Mouse (Mus musculus) midbrain, embryonic 12.5 days (tissue): ENCODE measurements around the gene Chrne. TPM values are rescaled to one million over a fixed set of nuclear protein-coding genes. Genes with fewer than 3 reads are reported as not detected.

Experiments used
- ATAC-seq: fragments of 200-750 bp; cut with Nextera tagmentation; 2 replicates; pipeline ENCODE4 v1.8.0; 2017; ENCODE audit warnings: low read depth, moderate TSS enrichment, moderate library complexity; ENCODE audit not compliant: low FRiP score
- H3K27ac ChIP-seq: fragments of 300-500 bp; sonication (generic); replicated peaks from 2 replicates; pipeline ENCODE4 v1.5.1; 2016; ENCODE audit warnings: mild to moderate bottlenecking
- H3K27me3 ChIP-seq: fragments of 300-500 bp; sonication (generic); 2 replicates; pipeline ENCODE4 v1.6.1; 2016; ENCODE audit warnings: mild to moderate bottlenecking
- H3K36me3 ChIP-seq: fragments of 300-500 bp; sonication (generic); 2 replicates; pipeline ENCODE4 v1.6.1; 2016
- H3K4me1 ChIP-seq: fragments of 300-500 bp; sonication (generic); 2 replicates; pipeline ENCODE4 v1.6.1; 2016
- H3K4me2 ChIP-seq: fragments of 300-500 bp; sonication (generic); replicated peaks from 2 replicates; pipeline ENCODE4 v1.6.1; 2016; ENCODE audit warnings: mild to moderate bottlenecking, moderate library complexity
- H3K4me3 ChIP-seq: fragments of 300-500 bp; sonication (generic); 2 replicates; pipeline ENCODE4 v1.5.1; 2016; ENCODE audit warnings: mild to moderate bottlenecking
- H3K9ac ChIP-seq: fragments of 300-500 bp; sonication (generic); replicated peaks from 2 replicates; pipeline ENCODE4 v1.6.1; 2016; ENCODE audit warnings: mild to moderate bottlenecking, moderate library complexity
- H3K9me3 ChIP-seq: fragments of 300-500 bp; sonication (generic); 2 replicates; pipeline ENCODE4 v1.6.1; 2016; ENCODE audit warnings: mild to moderate bottlenecking
- WGBS: fragments of 180-500 bp; shearing (Covaris S2); methylation state at CpG from one replicate; pipeline ENCODE4 v1.1.7; 2016; 5-methylcytosine and 5-hydroxymethylcytosine counted together
- polyA plus RNA-seq: library from polyadenylated mRNA; unstranded; fragments of >200 nt; fragmentation: Nextera tagmentation; extraction: Ambion mirVana; gene quantifications from 2 replicates; pipeline ENCODE4 v1.2.1, GENCODE M21; 2016

Chrne gene
- polyA plus RNA-seq, 1 experiment from 2014 or later, result 0.32 TPM

DNA sequence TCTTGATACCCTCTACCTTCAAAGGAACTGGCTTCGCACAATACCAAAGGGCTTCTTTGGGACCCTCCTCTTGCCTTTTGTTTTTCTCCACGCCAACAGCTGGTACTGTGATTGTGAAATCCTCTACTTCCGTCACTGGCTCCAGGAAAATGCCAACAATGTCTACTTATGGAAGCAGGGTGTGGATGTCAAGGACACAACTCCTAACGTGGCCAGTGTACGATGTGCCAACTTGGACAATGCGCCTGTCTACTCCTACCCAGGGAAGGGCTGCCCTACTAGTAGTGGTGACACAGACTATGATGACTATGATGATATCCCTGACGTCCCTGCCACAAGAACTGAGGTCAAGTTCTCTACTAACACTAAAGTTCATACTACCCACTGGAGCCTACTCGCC lies 21.0 kb upstream of the Chrne start:
- Histone ChIP-seq H3K9me3 (no peaks in the 10 kb centered on the region), H3K27ac (no peak overlapping the region), H3K9ac (no peak overlapping the region), H3K4me2 (no peak overlapping the region), H3K4me3 (no peak overlapping the region), H3K4me1 (peaks cover 5% of the 10 kb centered on the region), H3K27me3 (no peaks in the 10 kb centered on the region), H3K36me3 (peaks cover 14% of the 10 kb centered on the region)
- 86% methylated on average over 8 of the region's 8 CpGs for WGBS
- no peak for ATAC-seq

GRCm38 (mm10) chr11:70638714-70639278 lies 19.8 kb upstream of the Chrne start, which contains the start of gene Gp1ba:
Gene Gp1ba (plus strand): TSS chr11:70639122.
- Histone ChIP-seq H3K4me1 (no peaks in the 10 kb centered on the region), H3K27me3 (no peaks in the 10 kb centered on the region), H3K36me3 (0 out of 2 replicates have a peak, but pooled peaks cover 3% of the 10 kb centered on the region), H3K4me3 (no peak within 1 kb of the TSS), H3K9me3 (no peaks in the 10 kb centered on the region), H3K27ac (no peak within 1 kb of the TSS), H3K9ac (no peak within 1 kb of the TSS), H3K4me2 (no peak within 1 kb of the TSS)
- ATAC-seq, result no peak
- 56% methylated on average over 5 of the region's 5 CpGs for WGBS

DNA sequence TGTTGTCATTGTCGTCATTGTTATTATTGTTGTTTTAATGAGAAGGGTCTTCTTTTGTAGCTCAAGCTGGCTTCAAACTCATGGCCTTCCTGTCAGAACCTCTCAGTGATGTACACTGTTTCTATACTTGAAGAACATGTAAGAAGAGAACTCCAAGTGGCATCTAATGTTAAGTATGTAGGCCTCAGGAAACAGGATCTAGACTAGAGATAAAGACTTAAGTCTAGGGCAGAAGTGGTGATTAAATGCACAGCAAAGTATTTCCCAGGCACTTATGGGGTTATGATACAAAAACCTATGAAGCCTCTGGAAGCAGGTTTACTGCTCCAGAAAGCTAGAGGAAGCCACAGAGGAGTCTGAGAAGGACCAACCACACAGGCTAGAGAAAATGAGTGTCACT lies 19.3 kb upstream of the Chrne start:
- Histone ChIP-seq H3K4me3 (no peak overlapping the region), H3K27me3 (no peaks in the 10 kb centered on the region), H3K27ac (no peak overlapping the region), H3K4me2 (no peak overlapping the region), H3K4me1 (no peaks in the 10 kb centered on the region), H3K9ac (no peak overlapping the region), H3K9me3 (no peaks in the 10 kb centered on the region), H3K36me3 (0 out of 2 replicates have a peak, but pooled peaks cover 3% of the 10 kb centered on the region)
- WGBS, result 94% methylated on average over 1 of the region's 1 CpGs
- no peak for ATAC-seq

DNA sequence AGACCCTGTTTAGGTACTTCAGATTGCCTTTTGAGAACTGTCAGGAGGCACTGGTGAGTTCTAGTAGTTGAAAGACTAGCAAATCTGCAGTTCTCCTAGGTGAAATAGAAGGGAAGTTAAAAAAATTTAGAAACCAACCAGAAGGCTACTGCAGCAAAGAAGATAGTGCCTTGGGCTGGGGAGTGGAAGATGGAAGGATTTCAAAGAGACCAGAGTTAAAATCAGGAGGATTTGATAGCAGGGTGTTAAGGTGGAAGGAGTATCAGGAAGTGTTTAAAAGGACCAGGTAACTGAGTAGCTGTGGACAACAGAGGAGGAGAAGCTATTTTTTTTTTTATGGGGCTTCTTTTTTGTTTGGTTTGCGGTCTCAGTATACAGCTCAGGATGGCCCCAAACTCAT lies 18.7 kb upstream of the Chrne start:
- 88% methylated on average over 1 of the region's 1 CpGs for WGBS
- Histone ChIP-seq H3K4me3 (no peak overlapping the region), H3K36me3 (no peaks in the 10 kb centered on the region), H3K27ac (no peak overlapping the region), H3K9me3 (no peaks in the 10 kb centered on the region), H3K9ac (no peak overlapping the region), H3K4me1 (no peaks in the 10 kb centered on the region), H3K4me2 (no peak overlapping the region), H3K27me3 (no peaks in the 10 kb centered on the region)
- ATAC-seq, result no peak

GRCm38 (mm10) chr11:70635601-70636000 lies 16.6 kb upstream of the Chrne start:
- Histone ChIP-seq H3K36me3 (no peaks in the 10 kb centered on the region), H3K4me2 (no peak overlapping the region), H3K4me3 (no peak overlapping the region), H3K4me1 (no peaks in the 10 kb centered on the region), H3K27me3 (no peaks in the 10 kb centered on the region), H3K9me3 (no peaks in the 10 kb centered on the region), H3K9ac (no peak overlapping the region), H3K27ac (no peak overlapping the region)
- 84% methylated on average over 4 of the region's 4 CpGs for WGBS
- ATAC-seq, result no peak

DNA sequence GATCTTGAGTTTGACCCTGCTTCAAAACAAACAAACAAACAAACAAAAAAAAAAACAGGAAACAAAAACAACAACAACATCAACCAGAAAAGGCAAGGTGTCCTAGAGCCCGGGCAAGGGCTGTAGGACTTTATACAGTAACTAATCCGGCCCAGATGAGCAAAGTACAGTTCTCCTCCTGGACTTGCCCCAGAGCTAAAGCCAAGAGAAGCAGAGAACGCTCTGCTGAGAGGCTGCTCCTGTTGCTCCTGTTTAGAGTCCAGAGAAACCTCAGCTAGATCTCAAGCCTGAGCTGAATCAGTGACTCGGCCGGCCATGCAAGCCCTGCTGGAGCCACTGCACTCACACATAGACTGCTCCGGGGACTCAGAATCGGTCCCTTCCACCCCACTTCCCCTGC lies 11.1 kb upstream of the Chrne start:
- Histone ChIP-seq H3K9me3 (no peaks in the 10 kb centered on the region), H3K4me2 (no peak overlapping the region), H3K9ac (no peak overlapping the region), H3K27ac (no peak overlapping the region), H3K4me3 (no peak overlapping the region), H3K27me3 (no peaks in the 10 kb centered on the region; the same call in 1 of the 2 replicates), H3K4me1 (no peaks in the 10 kb centered on the region), H3K36me3 (no peaks in the 10 kb centered on the region)
- no peak for ATAC-seq
- 69% methylated on average over 7 of the region's 7 CpGs for WGBS

- Histone ChIP-seq H3K36me3 (no peaks in the 10 kb centered on the region), H3K4me2 (no peak overlapping the region), H3K9ac (no peak overlapping the region), H3K9me3 (no peaks in the 10 kb centered on the region), H3K4me1 (no peaks in the 10 kb centered on the region), H3K4me3 (no peak overlapping the region), H3K27me3 (no peaks in the 10 kb centered on the region; the same call in 1 of the 2 replicates), H3K27ac (no peak overlapping the region)
- WGBS, result 60% methylated on average over 5 of the region's 5 CpGs
- ATAC-seq, result no peak
Measured at GRCm38 (mm10) chr11:70629557-70629956, 10.5 kb upstream of the Chrne start.

DNA sequence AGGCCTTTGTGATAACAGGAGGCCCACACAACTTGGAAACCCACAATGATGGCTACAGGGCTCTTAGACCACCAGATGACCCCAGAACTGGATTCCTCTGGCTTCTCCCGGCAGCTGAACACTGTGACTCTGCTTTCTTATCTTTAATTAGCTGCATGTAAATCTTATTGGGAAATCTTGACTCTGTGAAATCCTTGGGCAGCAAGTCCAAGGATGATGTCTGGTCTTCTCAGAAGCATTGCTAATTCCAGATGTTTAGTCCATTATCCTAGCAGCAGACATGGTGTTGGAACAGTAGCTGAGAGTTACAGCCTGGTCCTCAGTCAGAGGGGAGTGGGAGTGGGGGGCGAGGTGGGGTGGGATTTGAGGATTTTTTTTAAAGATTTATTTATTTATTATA lies 9.4 kb upstream of the Chrne start:
- no peak overlapping the region for H3K27ac ChIP-seq
- ATAC-seq, result no peak
- 82% methylated on average over 2 of the region's 2 CpGs for WGBS
- no peak overlapping the region for H3K9ac ChIP-seq
- no peaks in the 10 kb centered on the region for H3K4me1 ChIP-seq
- peaks cover 4% of the 10 kb centered on the region; the same call in 1 of the 2 replicates for H3K27me3 ChIP-seq
- no peak overlapping the region for H3K4me2 ChIP-seq
- H3K4me3 ChIP-seq, result no peak overlapping the region
- H3K9me3 ChIP-seq, result no peaks in the 10 kb centered on the region
- H3K36me3 ChIP-seq, result no peaks in the 10 kb centered on the region

- no peak overlapping the region for H3K4me2 ChIP-seq
- no peak overlapping the region for H3K9ac ChIP-seq
- no peaks in the 10 kb centered on the region for H3K36me3 ChIP-seq
- no peak overlapping the region for H3K27ac ChIP-seq
- H3K4me3 ChIP-seq, result no peak overlapping the region
- 70% methylated on average over 4 of the region's 4 CpGs for WGBS
- no peaks in the 10 kb centered on the region for H3K4me1 ChIP-seq
- H3K9me3 ChIP-seq, result no peaks in the 10 kb centered on the region
- no peak for ATAC-seq
- H3K27me3 ChIP-seq, result peaks cover 4% of the 10 kb centered on the region; the same call in 1 of the 2 replicates
Measured at GRCm38 (mm10) chr11:70626877-70627276, 7.9 kb upstream of the Chrne start.

DNA sequence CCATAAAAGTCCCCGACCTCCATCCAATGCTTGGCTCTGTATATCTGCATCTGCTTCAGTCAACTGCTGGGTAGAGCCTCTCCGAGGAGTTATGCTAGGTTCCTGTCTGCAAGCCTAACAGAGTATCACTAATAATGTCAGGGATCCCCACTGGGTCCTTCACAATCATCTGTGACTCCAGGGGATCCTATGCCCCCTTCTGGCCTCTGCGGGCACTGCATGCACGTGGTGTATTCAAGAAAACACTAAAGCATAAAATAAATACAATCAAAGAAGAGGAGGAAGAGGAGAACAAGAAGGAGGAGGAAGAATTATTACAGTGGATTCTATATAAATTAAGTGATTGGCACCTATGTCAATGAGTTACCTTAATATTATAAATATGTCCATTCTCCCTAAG lies 6.5 kb upstream of the Chrne start:
- Histone ChIP-seq H3K4me2 (no peak overlapping the region), H3K36me3 (no peaks in the 10 kb centered on the region), H3K27ac (no peak overlapping the region), H3K4me3 (no peak overlapping the region), H3K9me3 (no peaks in the 10 kb centered on the region), H3K4me1 (no peaks in the 10 kb centered on the region), H3K27me3 (peaks cover 4% of the 10 kb centered on the region; the same call in 1 of the 2 replicates), H3K9ac (no peak overlapping the region)
- no peak for ATAC-seq
- WGBS, result 55% methylated on average over 4 of the region's 4 CpGs

DNA sequence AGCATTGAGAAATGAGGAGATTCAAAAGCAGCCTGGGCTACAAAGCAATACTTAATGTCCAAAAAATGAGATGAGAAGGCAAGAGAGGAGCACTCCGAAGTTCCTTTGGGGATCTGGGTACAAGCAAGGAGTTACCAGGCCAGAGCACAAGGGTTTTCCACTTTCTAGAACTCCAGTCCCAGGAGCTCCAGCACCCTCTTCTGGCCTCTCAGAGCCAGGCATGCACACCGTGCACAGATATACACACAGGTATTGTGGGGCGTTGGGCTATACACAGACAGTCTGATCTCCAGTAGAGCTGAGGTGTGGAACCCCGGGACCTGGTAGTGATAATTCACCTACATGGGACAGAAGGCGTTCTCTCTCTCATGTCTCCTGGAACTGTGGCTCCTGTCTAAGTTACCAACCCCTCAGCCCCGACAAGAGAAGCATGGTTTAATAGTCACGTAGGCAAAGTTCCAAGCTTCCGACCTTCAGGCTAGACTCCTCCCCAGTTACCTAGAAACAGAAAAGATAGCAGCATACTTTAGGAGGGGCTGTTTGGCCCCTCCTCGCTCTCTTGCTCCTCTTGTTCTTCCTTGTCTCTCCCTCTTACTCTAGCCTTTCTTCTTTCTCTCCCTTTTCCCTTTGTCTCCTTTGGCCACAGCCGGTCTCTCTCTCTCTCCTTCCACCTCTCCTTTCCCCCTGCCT lies 4.2 kb upstream of the Chrne start:
- no peak for ATAC-seq
- WGBS, result 87% methylated on average over 10 of the region's 10 CpGs

DNA sequence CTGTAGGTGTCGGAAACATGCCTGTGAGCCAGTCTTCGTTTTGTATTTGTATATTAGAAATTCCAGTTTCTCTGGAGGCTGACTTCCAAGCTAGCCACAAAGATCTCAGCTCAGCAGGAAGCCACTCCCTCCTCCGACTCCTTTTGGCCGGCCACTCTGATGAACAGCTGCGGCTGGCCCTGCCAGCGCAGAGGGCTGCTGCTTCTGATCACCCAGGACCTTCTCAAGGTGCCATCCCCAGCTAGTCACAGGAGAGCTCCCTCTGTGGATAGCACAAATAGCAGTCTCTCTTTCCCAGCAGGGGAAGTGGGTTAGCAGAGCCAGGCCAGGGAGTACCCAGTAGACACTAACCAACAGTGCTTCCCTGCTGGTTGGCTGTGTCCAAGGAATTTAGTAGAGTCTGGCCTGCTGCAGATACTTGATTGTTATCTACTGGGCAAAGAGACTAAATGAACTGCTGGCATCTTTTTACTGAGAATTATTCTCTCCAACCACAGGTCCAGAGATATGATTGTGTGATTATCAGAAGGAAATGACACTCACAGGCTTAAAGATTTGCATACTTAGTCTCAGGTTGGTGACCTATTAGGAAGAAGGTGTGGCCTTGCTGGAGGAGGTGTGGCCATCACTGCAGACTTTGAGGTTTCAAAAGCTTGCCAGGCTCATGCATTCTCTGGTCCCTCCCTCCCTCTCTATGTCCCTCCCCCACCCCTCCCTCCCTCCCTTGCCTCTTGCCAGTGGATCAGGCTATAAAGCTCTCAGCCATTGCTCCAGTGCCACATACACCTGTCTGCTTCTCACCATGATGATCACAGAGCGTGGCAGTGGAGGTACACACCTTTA lies 3.2 kb upstream of the Chrne start:
- H3K9ac ChIP-seq, result no peak overlapping the region
- H3K36me3 ChIP-seq, result no peaks in the 10 kb centered on the region
- H3K27me3 ChIP-seq, result peaks cover 4% of the 10 kb centered on the region; the same call in 1 of the 2 replicates
- no peak for ATAC-seq
- H3K4me1 ChIP-seq, result no peaks in the 10 kb centered on the region
- H3K9me3 ChIP-seq, result no peaks in the 10 kb centered on the region
- no peak overlapping the region for H3K4me2 ChIP-seq
- H3K4me3 ChIP-seq, result no peak overlapping the region
- 47% methylated on average over 7 of the region's 7 CpGs for WGBS
- no peak overlapping the region for H3K27ac ChIP-seq

More for the DNA sequence above, 4.2 kb upstream of the Chrne start:
- H3K27ac ChIP-seq, result no peak overlapping the region
- no peak overlapping the region for H3K9ac ChIP-seq
- no peak overlapping the region for H3K4me2 ChIP-seq
- H3K4me1 ChIP-seq, result no peaks in the 10 kb centered on the region
- no peaks in the 10 kb centered on the region for H3K36me3 ChIP-seq
- no peak overlapping the region for H3K4me3 ChIP-seq
- H3K27me3 ChIP-seq, result peaks cover 4% of the 10 kb centered on the region; the same call in 1 of the 2 replicates
- H3K9me3 ChIP-seq, result no peaks in the 10 kb centered on the region
